Mouse (Mus musculus): Measurements from ENCODE around the gene Polr2g. TPM values are rescaled to one million over a fixed set of nuclear protein-coding genes. Genes with fewer than 3 reads are reported as not detected.

Gene Polr2g
- total and polyA plus RNA-seq, 2 experiments = 13.2 to 26.6 TPM

GRCm38 (mm10) chr19:8755652-8756051 is 42.7 kb downstream of the Polr2g start:
- Histone ChIP-seq H3K4me3 (ENCODE audit: insufficient read depth, low read depth, low read length) (no peak overlapping the region), H3K36me3 (ENCODE audit: control insufficient read depth, insufficient read depth, low read length) (peaks cover 28% of the 10 kb centered on the region)

GRCm38 (mm10) chr19:8747368-8747767 is 51.0 kb downstream of the Polr2g start:
- Histone ChIP-seq H3K36me3 (ENCODE audit: control insufficient read depth, insufficient read depth, low read length) (peaks cover 90% of the 10 kb centered on the region), H3K79me2 (ENCODE audit: control insufficient read depth, insufficient read depth, low read length) (peaks cover 8% of the 10 kb centered on the region; the same call in 1 of the 2 replicates), H3K4me3 (ENCODE audit: insufficient read depth, low read depth, low read length) (no peak overlapping the region), H3K4me1 (ENCODE audit: control insufficient read depth, insufficient read depth, low read length) (peaks cover 6% of the 10 kb centered on the region), H3K27ac (replicated peaks; ENCODE audit: insufficient read depth, low read depth, low read length) (no peak overlapping the region), H3K27me3 (ENCODE audit: control insufficient read depth, insufficient read depth, low read length) (no peaks in the 10 kb centered on the region), H3K9ac (ENCODE audit: low read depth, low read length) (no peak overlapping the region)
- TF ChIP-seq CTCF (IDR thresholded peaks at IDR 0.05; ENCODE audit: low read depth, low read length) (no peak), POLR2A (IDR thresholded peaks at IDR 0.05; ENCODE audit: extremely low read depth, insufficient read depth, low read length) (no peak)
- 81% methylated on average over 2 of the region's 2 CpGs for WGBS
- no peak for DNase-seq (ENCODE audit: extremely low read depth, low read depth, low spot score)

More at GRCm38 (mm10) chr19:8755652-8756051, 42.7 kb downstream of the Polr2g start:
- no peaks in the 10 kb centered on the region for H3K27me3 ChIP-seq (ENCODE audit: control insufficient read depth, insufficient read depth, low read length)
- 64% methylated on average over 3 of the region's 3 CpGs for WGBS
- H3K27ac ChIP-seq (replicated peaks; ENCODE audit: insufficient read depth, low read depth, low read length) = no peak overlapping the region
- peaks cover 13% of the 10 kb centered on the region; the same call in 1 of the 2 replicates for H3K4me1 ChIP-seq (ENCODE audit: control insufficient read depth, insufficient read depth, low read length)
- H3K9ac ChIP-seq (ENCODE audit: low read depth, low read length) = no peak overlapping the region
- TF ChIP-seq CTCF (IDR thresholded peaks at IDR 0.05; ENCODE audit: low read depth, low read length) = no peak
- TF ChIP-seq POLR2A (IDR thresholded peaks at IDR 0.05; ENCODE audit: extremely low read depth, insufficient read depth, low read length) = no peak
- DNase-seq (ENCODE audit: extremely low read depth, low read depth, low spot score) = no peak
- peaks cover 20% of the 10 kb centered on the region; the same call in 1 of the 2 replicates for H3K79me2 ChIP-seq (ENCODE audit: control insufficient read depth, insufficient read depth, low read length)

- TF ChIP-seq POLR2A (IDR thresholded peaks at IDR 0.05; ENCODE audit: extremely low read depth, insufficient read depth, low read length) = no peak
- no peak for TF ChIP-seq CTCF (IDR thresholded peaks at IDR 0.05; ENCODE audit: low read depth, low read length)
- Histone ChIP-seq H3K9ac (ENCODE audit: low read depth, low read length) (no peak overlapping the region), H3K27me3 (ENCODE audit: control insufficient read depth, insufficient read depth, low read length) (no peaks in the 10 kb centered on the region), H3K79me2 (ENCODE audit: control insufficient read depth, insufficient read depth, low read length) (peaks cover 14% of the 10 kb centered on the region; the same call in 1 of the 2 replicates), H3K27ac (replicated peaks; ENCODE audit: insufficient read depth, low read depth, low read length) (no peak overlapping the region), H3K36me3 (ENCODE audit: control insufficient read depth, insufficient read depth, low read length) (peaks cover 72% of the 10 kb centered on the region), H3K4me3 (ENCODE audit: insufficient read depth, low read depth, low read length) (no peak overlapping the region), H3K4me1 (ENCODE audit: control insufficient read depth, insufficient read depth, low read length) (peaks cover 11% of the 10 kb centered on the region)
- no peak for DNase-seq (ENCODE audit: extremely low read depth, low read depth, low spot score)
- 94% methylated on average over 1 of the region's 1 CpGs for WGBS
These were observed 53.0 kb downstream of the Polr2g start for GRCm38 (mm10) chr19:8745382-8745781.

Other genes with a start within 250 kb of the Polr2g start
Only the 30 nearest of the 33 such genes appear.
- gene Chrm1, start 134.8 kb downstream of the Polr2g start, total RNA-seq (2014; rRNA removed) = 0.07 and 0.46 TPM in 2 replicates
- gene Chrm1, start 134.8 kb downstream of the Polr2g start, polyA plus RNA-seq (2012; rRNA removed) = 0.36 and 0.50 TPM in 2 replicates
- gene Slc3a2, start 75.2 kb downstream of the Polr2g start, total RNA-seq (2014; rRNA removed) = 30.2 and 37.6 TPM in 2 replicates
- gene Slc3a2, start 75.2 kb downstream of the Polr2g start, polyA plus RNA-seq (2012; rRNA removed) = 62.9 and 71.6 TPM in 2 replicates
- 12.5 and 16.6 TPM in 2 replicates for gene Wdr74, start 62.8 kb downstream of the Polr2g start, total RNA-seq (2014; rRNA removed)
- gene Wdr74, start 62.8 kb downstream of the Polr2g start, polyA plus RNA-seq (2012; rRNA removed) = 23.8 and 28.9 TPM in 2 replicates
- gene 1700092M07Rik, start 57.9 kb downstream of the Polr2g start, total RNA-seq (2014; rRNA removed) = 0.83 TPM in 1 of 2 replicates, not detected in the other
- gene 1700092M07Rik, start 57.9 kb downstream of the Polr2g start, polyA plus RNA-seq (2012; rRNA removed) = not detected in 2 replicates
- gene Stx5a, start 57.2 kb downstream of the Polr2g start, total RNA-seq (2014; rRNA removed) = 43.5 and 46.8 TPM in 2 replicates
- gene Stx5a, start 57.2 kb downstream of the Polr2g start, polyA plus RNA-seq (2012; rRNA removed) = 42.0 and 62.1 TPM in 2 replicates
- 16.2 and 22.3 TPM in 2 replicates for gene Nxf1, start 41.5 kb downstream of the Polr2g start, total RNA-seq (2014; rRNA removed)
- 27.3 and 43.1 TPM in 2 replicates for gene Nxf1, start 41.5 kb downstream of the Polr2g start, polyA plus RNA-seq (2012; rRNA removed)
- gene Tmem223, start 27.6 kb downstream of the Polr2g start, total RNA-seq (2014; rRNA removed) = 50.3 and 66.9 TPM in 2 replicates
- 93.1 and 122 TPM in 2 replicates for gene Tmem223, start 27.6 kb downstream of the Polr2g start, polyA plus RNA-seq (2012; rRNA removed)
- gene Tmem179b, start 24.1 kb downstream of the Polr2g start, total RNA-seq (2014; rRNA removed) = 28.4 and 29.8 TPM in 2 replicates
- gene Tmem179b, start 24.1 kb downstream of the Polr2g start, polyA plus RNA-seq (2012; rRNA removed) = 68.8 and 85.1 TPM in 2 replicates
- 4.7 and 5.2 TPM in 2 replicates for gene Taf6l, start 12.2 kb downstream of the Polr2g start, total RNA-seq (2014; rRNA removed)
- 5.1 and 5.3 TPM in 2 replicates for gene Taf6l, start 12.2 kb downstream of the Polr2g start, polyA plus RNA-seq (2012; rRNA removed)
- 0.20 and 0.37 TPM in 2 replicates for gene Zbtb3, start 4.0 kb upstream of the Polr2g start, total RNA-seq (2014; rRNA removed)
- 0.31 and 0.43 TPM in 2 replicates for gene Zbtb3, start 4.0 kb upstream of the Polr2g start, polyA plus RNA-seq (2012; rRNA removed)
- gene Ttc9c, start 20.8 kb upstream of the Polr2g start, total RNA-seq (2014; rRNA removed) = 15.6 and 18.5 TPM in 2 replicates
- gene Ttc9c, start 20.8 kb upstream of the Polr2g start, polyA plus RNA-seq (2012; rRNA removed) = 8.1 and 8.3 TPM in 2 replicates
- gene Hnrnpul2, start 21.4 kb upstream of the Polr2g start, total RNA-seq (2014; rRNA removed) = 19.5 and 19.6 TPM in 2 replicates
- 11.2 and 11.6 TPM in 2 replicates for gene Hnrnpul2, start 21.4 kb upstream of the Polr2g start, polyA plus RNA-seq (2012; rRNA removed)
- 6.1 and 8.2 TPM in 2 replicates for gene AC129217.1, start 31.2 kb upstream of the Polr2g start, total RNA-seq (2014; rRNA removed)
- 1.7 TPM in 1 of 2 replicates, not detected in the other for gene AC129217.1, start 31.2 kb upstream of the Polr2g start, polyA plus RNA-seq (2012; rRNA removed)
- gene Bscl2, start 38.9 kb upstream of the Polr2g start, total RNA-seq (2014; rRNA removed) = 27.7 and 30.5 TPM in 2 replicates
- gene Bscl2, start 38.9 kb upstream of the Polr2g start, polyA plus RNA-seq (2012; rRNA removed) = 131 and 137 TPM in 2 replicates
- not detected in 2 replicates for gene Gng3, start 40.6 kb upstream of the Polr2g start, total RNA-seq (2014; rRNA removed)
- gene Gng3, start 40.6 kb upstream of the Polr2g start, polyA plus RNA-seq (2012; rRNA removed) = 0.05 TPM in 1 of 2 replicates, not detected in the other
- 0.07 and 0.09 TPM in 2 replicates for gene Lrrn4cl, start 52.2 kb upstream of the Polr2g start, total RNA-seq (2014; rRNA removed)
- gene Lrrn4cl, start 52.2 kb upstream of the Polr2g start, polyA plus RNA-seq (2012; rRNA removed) = 0.06 and 0.07 TPM in 2 replicates
- gene Ubxn1, start 72.9 kb upstream of the Polr2g start, total RNA-seq (2014; rRNA removed) = 82.7 and 88.4 TPM in 2 replicates
- 128 and 133 TPM in 2 replicates for gene Ubxn1, start 72.9 kb upstream of the Polr2g start, polyA plus RNA-seq (2012; rRNA removed)
- 21.3 and 27.7 TPM in 2 replicates for gene Uqcc3, start 82.3 kb upstream of the Polr2g start, total RNA-seq (2014; rRNA removed)
- 32.6 and 38.8 TPM in 2 replicates for gene Uqcc3, start 82.3 kb upstream of the Polr2g start, polyA plus RNA-seq (2012; rRNA removed)
- gene Lbhd1, start 85.2 kb upstream of the Polr2g start, total RNA-seq (2014; rRNA removed) = 2.5 and 3.4 TPM in 2 replicates
- 1.2 and 1.3 TPM in 2 replicates for gene Lbhd1, start 85.2 kb upstream of the Polr2g start, polyA plus RNA-seq (2012; rRNA removed)
- not detected in 2 replicates for gene Gm49403, start 85.4 kb upstream of the Polr2g start, total RNA-seq (2014; rRNA removed)
- not detected in 2 replicates for gene Gm49403, start 85.4 kb upstream of the Polr2g start, polyA plus RNA-seq (2012; rRNA removed)
- 23.5 and 34.0 TPM in 2 replicates for gene 1810009A15Rik, start 90.3 kb upstream of the Polr2g start, total RNA-seq (2014; rRNA removed)
- gene 1810009A15Rik, start 90.3 kb upstream of the Polr2g start, polyA plus RNA-seq (2012; rRNA removed) = 10.8 and 13.6 TPM in 2 replicates
- 3.4 TPM in 1 of 2 replicates, not detected in the other for gene Gm49416, start 90.3 kb upstream of the Polr2g start, total RNA-seq (2014; rRNA removed)
- gene Gm49416, start 90.3 kb upstream of the Polr2g start, polyA plus RNA-seq (2012; rRNA removed) = 1.1 TPM in 1 of 2 replicates, not detected in the other
- 3.8 and 5.6 TPM in 2 replicates for gene Ints5, start 94.4 kb upstream of the Polr2g start, total RNA-seq (2014; rRNA removed)
- gene Ints5, start 94.4 kb upstream of the Polr2g start, polyA plus RNA-seq (2012; rRNA removed) = 13.2 and 15.9 TPM in 2 replicates
- 111 and 132 TPM in 2 replicates for gene Ganab, start 99.5 kb upstream of the Polr2g start, total RNA-seq (2014; rRNA removed)
- 127 and 140 TPM in 2 replicates for gene Ganab, start 99.5 kb upstream of the Polr2g start, polyA plus RNA-seq (2012; rRNA removed)
- gene B3gat3, start 121.8 kb upstream of the Polr2g start, total RNA-seq (2014; rRNA removed) = 16.8 and 22.6 TPM in 2 replicates
- 88.7 and 101 TPM in 2 replicates for gene B3gat3, start 121.8 kb upstream of the Polr2g start, polyA plus RNA-seq (2012; rRNA removed)
- gene Rom1, start 130.8 kb upstream of the Polr2g start, total RNA-seq (2014; rRNA removed) = 1.7 and 2.3 TPM in 2 replicates
- 5.0 and 7.8 TPM in 2 replicates for gene Rom1, start 130.8 kb upstream of the Polr2g start, polyA plus RNA-seq (2012; rRNA removed)
- 7.4 and 7.9 TPM in 2 replicates for gene Eml3, start 131.0 kb upstream of the Polr2g start, total RNA-seq (2014; rRNA removed)
- gene Eml3, start 131.0 kb upstream of the Polr2g start, polyA plus RNA-seq (2012; rRNA removed) = 20.2 and 26.2 TPM in 2 replicates
- gene Mta2, start 143.3 kb upstream of the Polr2g start, total RNA-seq (2014; rRNA removed) = 25.6 and 27.1 TPM in 2 replicates
- 11.2 and 12.1 TPM in 2 replicates for gene Mta2, start 143.3 kb upstream of the Polr2g start, polyA plus RNA-seq (2012; rRNA removed)
- gene Tut1, start 155.3 kb upstream of the Polr2g start, total RNA-seq (2014; rRNA removed) = 6.0 and 6.2 TPM in 2 replicates
- 9.6 and 14.6 TPM in 2 replicates for gene Tut1, start 155.3 kb upstream of the Polr2g start, polyA plus RNA-seq (2012; rRNA removed)
- gene Eef1g, start 168.5 kb upstream of the Polr2g start, total RNA-seq (2014; rRNA removed) = 101 and 117 TPM in 2 replicates
- gene Eef1g, start 168.5 kb upstream of the Polr2g start, polyA plus RNA-seq (2012; rRNA removed) = 99.1 and 107 TPM in 2 replicates